Mouse (Mus musculus) embryonic facial prominence, embryonic 11.5 days (tissue): Measurements from ENCODE around the gene Tdrd3. TPM values are rescaled to one million over a fixed set of nuclear protein-coding genes. Genes with fewer than 3 reads are reported as not detected.

Source experiments
- ATAC-seq: fragments of 200-750 bp; cut with Nextera tagmentation; replicated peaks from 2 replicates; pipeline ENCODE4 v1.8.0; 2017; ENCODE audit warnings: low read depth; ENCODE audit not compliant: insufficient number of reproducible peaks, low FRiP score, low TSS enrichment
- DNase-seq: peaks from one replicate; pipeline ENCODE4 v3.0.0-alpha.2; 2015; ENCODE audit warnings: low spot score
- H3K27ac ChIP-seq: fragments of 300-500 bp; sonication (generic); replicated peaks from 2 replicates; pipeline ENCODE4 v1.5.1; 2014; ENCODE audit warnings: mild to moderate bottlenecking, low read depth, low read length, control low read depth
- H3K27me3 ChIP-seq: fragments of 300-500 bp; sonication (generic); 2 replicates; pipeline ENCODE4 v1.6.1; 2014; ENCODE audit warnings: mild to moderate bottlenecking, low read length, moderate library complexity, mixed read lengths; ENCODE audit not compliant: control insufficient read depth, insufficient read depth
- H3K36me3 ChIP-seq: fragments of 300-500 bp; sonication (generic); replicated peaks from 2 replicates; pipeline ENCODE4 v1.6.1; 2014; ENCODE audit warnings: low read depth, mild to moderate bottlenecking, low read length, moderate library complexity, mixed read lengths; ENCODE audit not compliant: control insufficient read depth, insufficient read depth
- H3K4me1 ChIP-seq: fragments of 300-500 bp; sonication (generic); 2 replicates; pipeline ENCODE4 v1.6.1; 2014; ENCODE audit warnings: low read length, mixed read lengths; ENCODE audit not compliant: control insufficient read depth, insufficient read depth
- H3K4me2 ChIP-seq: fragments of 300-500 bp; sonication (generic); 2 replicates; pipeline ENCODE4 v1.6.1; 2014; ENCODE audit warnings: low read depth, mild to moderate bottlenecking, control low read depth, low read length, moderate library complexity
- H3K4me3 ChIP-seq: fragments of 300-500 bp; sonication (generic); 2 replicates; pipeline ENCODE4 v1.5.1; 2014; ENCODE audit warnings: low read depth, low read length, control low read depth
- H3K9ac ChIP-seq: fragments of 300-500 bp; sonication (generic); replicated peaks from 2 replicates; pipeline ENCODE4 v1.6.1; 2014; ENCODE audit warnings: mild to moderate bottlenecking, control low read depth, low read length
- H3K9me3 ChIP-seq: fragments of 300-500 bp; sonication (generic); replicated peaks from 2 replicates; pipeline ENCODE4 v1.6.1; 2016; ENCODE audit warnings: mild to moderate bottlenecking, low read length, inconsistent platforms, mixed read lengths; ENCODE audit not compliant: control insufficient read depth
- WGBS: fragments of 180-500 bp; shearing (Covaris S2); extraction: QIAGEN DNeasy Blood & Tissue Kit; methylation state at CpG from one replicate; pipeline ENCODE4 v1.1.7; 2014; 5-methylcytosine and 5-hydroxymethylcytosine counted together
- polyA plus RNA-seq: library from polyadenylated mRNA; unstranded; fragments of >200 nt; fragmentation: Nextera tagmentation; extraction: Ambion mirVana; gene quantifications from 2 replicates; pipeline ENCODE4 v1.2.1, GENCODE M21; 2014

The Tdrd3 gene
- 50.7 and 52.5 TPM in 2 replicates for polyA plus RNA-seq

GRCm38 (mm10) chr14:87415808-87416721 lies at the start of gene Tdrd3:
Gene Tdrd3 (plus strand): TSS chr14:87416639.
- peak within 1 kb of the TSS; percentile 82 for H3K4me3 ChIP-seq
- H3K4me2 ChIP-seq: peak within 1 kb of the TSS; percentile 66
- peak within 1 kb of the TSS; percentile 100 for H3K27ac ChIP-seq
- ATAC-seq: peak; percentile 96
- peak within 1 kb of the TSS; percentile 98 for H3K9ac ChIP-seq
- peak; percentile 94 for DNase-seq
- 0% methylated on average over 83 of the region's 85 CpGs for WGBS
- H3K9me3 ChIP-seq: no peaks in the 10 kb centered on the region
- no peaks in the 10 kb centered on the region for H3K4me1 ChIP-seq
- no peaks in the 10 kb centered on the region for H3K27me3 ChIP-seq
- no peaks in the 10 kb centered on the region for H3K36me3 ChIP-seq

GRCm38 (mm10) chr14:87367169-87367568 lies 49.3 kb upstream of the Tdrd3 start:
- no peak overlapping the region for H3K4me3 ChIP-seq
- no peak for DNase-seq
- no peaks in the 10 kb centered on the region for H3K4me1 ChIP-seq
- no peak overlapping the region for H3K27ac ChIP-seq
- no peak for ATAC-seq
- H3K9me3 ChIP-seq: no peaks in the 10 kb centered on the region
- 41% methylated on average over 3 of the region's 3 CpGs for WGBS
- H3K36me3 ChIP-seq: no peaks in the 10 kb centered on the region
- no peaks in the 10 kb centered on the region for H3K27me3 ChIP-seq
- H3K9ac ChIP-seq: no peak overlapping the region
- H3K4me2 ChIP-seq: no peak overlapping the region

GRCm38 (mm10) chr14:87383041-87383440 lies 33.4 kb upstream of the Tdrd3 start:
- ATAC-seq (no peak), DNase-seq (no peak)
- no peaks in the 10 kb centered on the region for H3K36me3 ChIP-seq
- no peak overlapping the region for H3K27ac ChIP-seq
- H3K4me1 ChIP-seq: no peaks in the 10 kb centered on the region
- 71% methylated on average over 2 of the region's 2 CpGs for WGBS
- H3K4me2 ChIP-seq: no peak overlapping the region
- no peaks in the 10 kb centered on the region for H3K27me3 ChIP-seq
- no peaks in the 10 kb centered on the region for H3K9me3 ChIP-seq
- no peak overlapping the region for H3K4me3 ChIP-seq
- no peak overlapping the region for H3K9ac ChIP-seq

- H3K4me3 ChIP-seq: no peak overlapping the region
- DNase-seq: no peak
- H3K4me2 ChIP-seq: no peak overlapping the region
- H3K27ac ChIP-seq: no peak overlapping the region
- 83% methylated on average over 7 of the region's 7 CpGs for WGBS
- ATAC-seq: no peak
- H3K9ac ChIP-seq: no peak overlapping the region
- no peaks in the 10 kb centered on the region for H3K4me1 ChIP-seq
- H3K9me3 ChIP-seq: no peaks in the 10 kb centered on the region
- no peaks in the 10 kb centered on the region for H3K27me3 ChIP-seq
- H3K36me3 ChIP-seq: no peaks in the 10 kb centered on the region
Measured at GRCm38 (mm10) chr14:87384288-87385268, 31.9 kb upstream of the Tdrd3 start.

GRCm38 (mm10) chr14:87393096-87393495 lies 23.3 kb upstream of the Tdrd3 start:
- no peak for DNase-seq
- Histone ChIP-seq H3K9me3 (no peaks in the 10 kb centered on the region), H3K4me1 (no peaks in the 10 kb centered on the region), H3K36me3 (no peaks in the 10 kb centered on the region), H3K4me2 (no peak overlapping the region), H3K4me3 (no peak overlapping the region), H3K9ac (no peak overlapping the region), H3K27me3 (no peaks in the 10 kb centered on the region), H3K27ac (no peak overlapping the region)
- ATAC-seq: no peak
- WGBS: 95% methylated on average over 3 of the region's 3 CpGs

GRCm38 (mm10) chr14:87396643-87397042 lies 19.8 kb upstream of the Tdrd3 start:
- H3K4me1 ChIP-seq: no peaks in the 10 kb centered on the region
- WGBS: 32% methylated on average over 5 of the region's 5 CpGs

GRCm38 (mm10) chr14:87415486-87415807 lies 992 bp upstream of the Tdrd3 start:
- H3K9ac ChIP-seq: 0 out of 2 replicates have a peak overlapping the region, but pooled peaks have one; percentile 23
- 2% methylated on average over 11 of the region's 11 CpGs for WGBS

More at GRCm38 (mm10) chr14:87396643-87397042, 19.8 kb upstream of the Tdrd3 start:
- H3K27me3 ChIP-seq: no peaks in the 10 kb centered on the region
- no peaks in the 10 kb centered on the region for H3K36me3 ChIP-seq
- H3K9me3 ChIP-seq: no peaks in the 10 kb centered on the region
- no peak for ATAC-seq
- H3K27ac ChIP-seq: no peak overlapping the region
- H3K9ac ChIP-seq: no peak overlapping the region
- H3K4me3 ChIP-seq: no peak overlapping the region
- no peak for DNase-seq
- no peak overlapping the region for H3K4me2 ChIP-seq

More at GRCm38 (mm10) chr14:87415486-87415807, 992 bp upstream of the Tdrd3 start:
- DNase-seq (no peak), ATAC-seq (no peak)
- no peak overlapping the region for H3K27ac ChIP-seq
- peak overlapping the region; percentile 66 for H3K4me2 ChIP-seq
- H3K27me3 ChIP-seq: no peaks in the 10 kb centered on the region
- H3K4me3 ChIP-seq: peak overlapping the region; percentile 82
- no peaks in the 10 kb centered on the region for H3K36me3 ChIP-seq
- no peaks in the 10 kb centered on the region for H3K9me3 ChIP-seq
- no peaks in the 10 kb centered on the region for H3K4me1 ChIP-seq
